Mouse (Mus musculus) splenic B cell, adult 2 months (primary cell): Measurements from ENCODE around the gene Ssr3.
"Not testable (repeated sequence)": the region's sequence is repeated elsewhere in the genome, so short reads cannot be mapped to it uniquely, and the experiment has no call there.

Experiments used
- DNase-seq: peaks from one replicate; pipeline ENCODE4 v3.0.0-alpha.2; 2011; ENCODE audit warnings: low read depth, low spot score
- H3K27me3 ChIP-seq: 2 replicates; pipeline ENCODE4 v1.6.1; 2012; ENCODE audit warnings: mild to moderate bottlenecking, low read length, moderate library complexity, mixed read lengths; ENCODE audit not compliant: control insufficient read depth, poor library complexity, insufficient read depth, severe bottlenecking
- H3K36me3 ChIP-seq: 2 replicates; pipeline ENCODE4 v1.6.1; 2012; ENCODE audit warnings: mild to moderate bottlenecking, low read length, moderate library complexity, mixed read lengths; ENCODE audit not compliant: control insufficient read depth, poor library complexity, insufficient read depth, severe bottlenecking

Gene Ssr3

DNA sequence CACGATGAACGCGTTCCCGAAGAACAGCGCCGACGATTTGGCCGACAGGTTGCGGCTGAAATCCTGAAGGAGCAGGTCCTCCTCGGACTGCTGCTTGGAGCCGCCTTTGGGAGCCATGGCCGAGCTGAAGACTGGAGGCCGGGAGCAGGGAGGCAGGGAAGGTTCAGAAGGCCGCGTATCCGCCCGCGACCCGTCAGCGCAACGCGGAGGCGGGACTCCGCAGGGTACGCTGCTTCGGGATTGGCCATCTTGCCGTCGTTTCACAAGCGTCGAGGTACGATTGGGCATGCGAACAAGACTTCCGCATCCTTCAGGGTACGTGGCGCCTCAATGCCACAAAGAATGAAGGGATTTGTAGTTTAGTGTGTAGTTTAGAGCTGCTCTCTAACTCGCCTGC is at the start of gene Ssr3:
Ssr3 (minus strand) TSS at position 203 of the 397 bp plus-strand sequence.
- H3K27me3 ChIP-seq: no peaks in the 10 kb centered on the region
- peaks cover 2% of the 10 kb centered on the region; the same call in 1 of the 2 replicates for H3K36me3 ChIP-seq

DNA sequence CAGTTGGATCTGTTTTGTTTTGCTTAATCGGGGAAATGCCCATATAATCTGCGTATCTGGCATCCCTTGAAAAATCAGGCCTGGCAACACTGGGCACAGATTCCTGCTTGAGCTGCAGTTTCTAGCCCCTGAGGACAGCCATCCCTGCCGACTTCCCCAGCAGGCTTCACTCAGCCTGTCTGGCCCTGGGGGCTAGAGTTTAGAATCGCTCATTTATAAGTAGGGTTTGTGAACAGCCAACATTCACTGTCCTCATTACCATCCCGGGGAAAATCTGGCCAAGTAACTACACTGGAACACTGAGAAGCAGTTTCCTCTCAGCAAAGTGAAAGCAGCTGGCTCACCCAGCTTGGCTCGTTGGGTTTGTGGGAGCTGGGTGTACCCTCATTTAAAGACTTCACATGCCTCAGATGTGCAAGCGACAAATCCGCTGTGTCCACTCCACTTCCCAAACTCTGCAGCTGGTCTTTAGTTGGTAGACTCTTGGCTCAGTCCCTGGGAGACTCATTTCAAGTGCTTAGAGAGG is 49.2 kb upstream of the Ssr3 start:
- no peak for DNase-seq
- Histone ChIP-seq H3K27me3 (no peaks in the 10 kb centered on the region), H3K36me3 (no peaks in the 10 kb centered on the region)

More for the DNA sequence above, at the start of gene Ssr3:
- DNase-seq: peak; percentile 96

DNA sequence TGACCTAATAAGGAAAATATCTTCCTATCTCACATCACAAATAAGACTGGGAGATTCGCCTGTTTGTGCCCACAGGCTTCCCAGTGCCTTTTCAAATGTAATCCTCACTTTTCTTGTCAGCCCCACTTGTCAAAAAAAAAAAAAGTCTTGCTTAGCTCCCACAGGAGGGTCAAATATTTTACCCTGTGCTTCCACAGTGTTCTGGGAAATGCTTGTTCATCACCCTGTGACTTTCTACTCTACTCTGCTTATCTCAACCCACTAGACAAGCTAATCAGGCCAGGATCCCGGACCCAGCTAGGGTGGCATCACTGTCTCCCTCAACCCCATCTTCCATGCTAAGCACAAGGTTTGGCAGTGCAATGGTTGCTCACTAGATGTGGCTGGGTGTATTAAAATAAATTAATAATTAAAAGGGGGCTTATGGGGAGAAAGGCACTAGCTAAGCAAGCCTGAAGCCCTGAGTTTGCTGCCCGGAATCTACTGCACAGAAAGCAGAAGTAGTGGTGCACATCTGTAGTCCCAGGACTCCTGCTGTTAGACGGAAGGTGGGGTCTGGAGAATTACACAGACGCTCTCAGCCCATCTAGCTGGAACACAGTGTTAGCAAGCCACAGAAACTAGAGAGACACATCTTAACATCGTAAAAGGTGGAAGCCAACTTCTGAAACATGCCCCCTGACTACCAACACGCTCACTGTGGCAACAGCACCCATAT is 46.2 kb upstream of the Ssr3 start:
- no peak for DNase-seq

DNA sequence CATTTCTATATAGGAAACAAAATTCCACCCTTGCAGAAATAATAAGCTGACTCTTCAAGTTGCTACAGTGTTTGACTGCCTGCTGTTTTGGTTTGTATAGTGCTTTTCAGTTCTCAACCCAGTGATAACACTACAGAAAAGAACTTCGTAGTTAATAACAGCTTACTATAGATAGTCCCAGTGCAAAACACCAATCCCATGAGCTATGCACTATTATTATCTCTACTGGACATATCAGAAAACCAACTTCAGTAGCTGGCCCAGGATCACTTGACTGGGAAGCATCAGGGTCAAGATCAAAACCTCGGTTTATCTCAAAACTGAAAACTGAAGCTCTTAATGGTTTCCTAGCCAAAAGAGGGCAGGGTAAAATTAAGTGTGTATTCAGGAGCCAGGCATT is 43.4 kb upstream of the Ssr3 start:
- no peaks in the 10 kb centered on the region for H3K27me3 ChIP-seq
- DNase-seq: no peak
- H3K36me3 ChIP-seq: no peaks in the 10 kb centered on the region

More for the DNA sequence above, 46.2 kb upstream of the Ssr3 start:
- Histone ChIP-seq H3K27me3 (no peaks in the 10 kb centered on the region), H3K36me3 (no peaks in the 10 kb centered on the region)

DNA sequence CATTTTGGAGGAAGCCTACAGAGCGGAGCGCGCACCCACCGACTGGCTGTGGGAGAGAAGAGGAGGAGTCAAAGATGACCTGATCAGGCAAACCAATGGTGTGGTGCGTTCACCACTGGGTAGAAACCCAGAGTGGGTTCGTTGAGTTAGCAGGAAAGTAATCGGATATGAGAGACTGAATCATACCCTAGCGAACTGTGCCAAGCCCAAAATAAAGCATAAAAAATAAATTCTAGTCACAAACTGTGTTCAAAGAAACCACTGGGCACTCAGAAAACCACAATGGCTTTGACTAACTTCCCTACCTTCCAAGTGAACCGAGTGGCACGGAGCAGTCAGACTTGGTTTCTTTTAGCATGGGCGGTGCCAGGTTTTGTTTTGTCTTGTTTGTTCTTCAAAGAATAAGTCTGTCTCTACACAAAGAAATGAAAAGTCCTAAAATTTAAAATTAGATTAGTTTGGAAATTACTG is 42.7 kb upstream of the Ssr3 start:
- H3K27me3 ChIP-seq: no peaks in the 10 kb centered on the region
- no peak for DNase-seq
- H3K36me3 ChIP-seq: no peaks in the 10 kb centered on the region

DNA sequence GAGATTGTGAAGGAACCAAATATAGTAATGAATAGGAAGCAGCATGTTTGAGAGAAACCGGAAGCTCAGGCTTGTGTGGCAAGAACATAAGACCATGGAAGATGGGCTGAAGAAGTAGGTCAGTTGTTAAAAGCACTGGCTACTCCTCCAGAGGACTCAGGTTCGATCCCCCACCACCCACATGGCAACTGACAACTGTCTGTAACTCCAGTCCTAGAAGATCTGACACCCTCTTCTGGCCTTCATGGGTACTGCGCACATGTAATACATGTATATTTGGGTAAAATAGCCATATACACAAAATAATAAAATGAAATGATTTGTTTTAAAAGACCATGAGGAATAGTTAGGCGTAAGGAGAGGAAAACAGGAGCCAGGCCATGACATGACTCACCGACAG is 39.8 kb upstream of the Ssr3 start:
- no peaks in the 10 kb centered on the region for H3K27me3 ChIP-seq
- DNase-seq: peak; percentile 13

DNA sequence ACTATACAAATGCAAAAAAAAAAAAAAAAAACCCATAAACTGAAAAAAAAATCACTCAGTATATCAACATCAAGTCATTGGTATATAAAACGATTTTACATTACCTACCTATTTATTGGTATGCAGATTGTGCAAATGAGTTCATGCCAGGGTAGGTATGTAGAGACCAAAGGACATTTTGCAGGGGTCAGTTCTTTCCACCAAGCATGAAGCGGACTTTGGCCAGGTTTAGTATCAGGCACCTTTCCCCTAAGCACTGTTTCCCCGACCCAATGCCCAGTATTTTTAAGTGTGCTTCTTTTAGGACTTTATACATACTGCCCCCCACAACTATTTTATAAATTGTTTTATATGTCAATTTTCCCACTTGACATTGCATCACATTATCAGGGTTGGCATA is 27.3 kb upstream of the Ssr3 start:
- H3K36me3 ChIP-seq: no peaks in the 10 kb centered on the region
- no peaks in the 10 kb centered on the region for H3K27me3 ChIP-seq
- no peak for DNase-seq

More for the DNA sequence above, 39.8 kb upstream of the Ssr3 start:
- no peaks in the 10 kb centered on the region for H3K36me3 ChIP-seq

DNA sequence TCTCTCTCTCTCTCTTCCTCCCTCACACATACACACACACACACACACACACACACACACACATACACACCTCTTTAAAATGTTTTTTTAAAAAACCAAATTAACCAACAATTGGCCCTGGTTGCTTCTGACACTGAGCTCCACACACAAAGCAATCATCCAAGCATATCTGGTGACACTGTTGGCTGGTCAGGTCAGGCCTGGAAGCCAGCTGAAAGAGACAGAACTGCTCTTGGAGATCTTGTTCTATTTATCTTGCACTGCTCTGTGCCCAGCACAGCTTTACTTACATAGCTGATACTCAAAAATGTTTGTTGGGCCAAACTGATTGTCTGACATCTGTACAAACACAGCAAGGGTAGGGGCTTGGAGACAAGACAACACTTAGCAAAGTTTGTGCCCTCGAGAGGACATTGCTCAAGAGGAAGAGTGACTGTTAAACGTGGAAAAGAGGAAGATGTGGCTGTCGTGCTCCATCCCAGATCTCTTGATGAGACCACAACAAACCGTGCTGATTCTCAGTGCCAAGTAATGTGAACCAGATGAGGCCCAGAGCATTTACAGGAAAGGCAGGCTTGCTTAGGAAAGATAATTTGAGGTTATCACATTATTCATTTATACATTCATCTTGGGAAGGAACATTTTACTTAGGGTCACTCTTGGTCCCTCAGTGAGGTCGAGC is 25.6 kb upstream of the Ssr3 start:
- DNase-seq: no peak

DNA sequence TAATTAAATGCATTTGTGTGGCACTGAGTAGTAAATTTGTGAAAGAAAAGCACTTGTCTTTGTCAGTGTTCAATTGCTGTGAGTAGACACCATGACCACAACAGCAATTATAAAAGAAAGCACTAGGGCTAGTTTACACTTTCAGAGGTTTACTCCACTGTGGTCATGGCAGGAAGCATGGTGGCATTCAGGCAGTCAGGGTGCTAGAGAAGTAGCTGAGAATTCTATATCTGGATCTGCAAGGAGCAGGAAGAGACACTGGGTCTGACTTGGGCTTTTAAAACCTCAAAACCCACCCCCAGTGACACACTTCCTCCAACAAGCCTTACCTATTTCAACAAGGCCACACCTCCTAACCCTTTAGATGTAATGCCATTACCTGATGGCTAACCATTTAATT is 24.1 kb upstream of the Ssr3 start:
- H3K27me3 ChIP-seq: no peaks in the 10 kb centered on the region
- DNase-seq: no peak
- H3K36me3 ChIP-seq: no peaks in the 10 kb centered on the region

More for the DNA sequence above, 25.6 kb upstream of the Ssr3 start:
- Histone ChIP-seq H3K27me3 (no peaks in the 10 kb centered on the region), H3K36me3 (no peaks in the 10 kb centered on the region)

DNA sequence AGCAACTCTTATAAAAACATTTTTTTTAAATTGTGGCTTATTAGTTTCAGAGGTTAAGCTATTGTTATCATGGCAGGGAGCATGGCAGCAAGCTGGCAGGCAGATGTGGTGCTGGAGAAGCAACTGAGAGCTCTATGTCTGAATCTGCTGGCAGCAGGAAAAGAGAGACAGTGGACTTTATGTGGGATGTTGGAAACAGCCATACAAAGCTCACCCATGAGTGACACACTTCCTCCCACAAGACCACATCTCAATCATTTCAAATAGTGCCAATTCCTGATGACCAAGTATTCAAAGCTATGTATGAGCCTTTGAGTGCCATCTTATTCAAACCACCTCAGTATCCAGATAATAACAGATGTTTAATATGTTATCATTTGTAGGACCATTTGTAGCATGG is 15.5 kb upstream of the Ssr3 start:
- DNase-seq: no peak
- Histone ChIP-seq H3K27me3 (no peaks in the 10 kb centered on the region), H3K36me3 (no peaks in the 10 kb centered on the region)

DNA sequence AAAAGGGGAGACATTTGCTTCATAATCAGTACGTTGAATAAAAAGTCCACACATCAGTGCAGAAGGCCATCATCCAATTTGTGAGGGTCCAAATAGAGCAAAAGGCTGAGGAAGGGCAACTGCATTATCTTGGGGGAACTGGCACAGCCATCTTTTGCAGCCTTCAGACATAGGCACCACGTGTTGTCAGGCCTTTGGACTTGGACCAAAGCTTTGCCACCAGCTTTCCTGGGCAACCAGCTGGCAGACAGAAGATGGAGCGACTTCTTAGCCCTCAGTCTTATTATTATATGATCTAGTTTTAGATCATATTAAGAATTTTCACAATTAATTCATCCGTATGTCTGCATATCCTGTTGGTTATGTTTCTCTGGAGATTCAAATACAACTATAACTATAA is 13.4 kb upstream of the Ssr3 start:
- Histone ChIP-seq H3K36me3 (no peaks in the 10 kb centered on the region), H3K27me3 (no peaks in the 10 kb centered on the region)
- no peak for DNase-seq

DNA sequence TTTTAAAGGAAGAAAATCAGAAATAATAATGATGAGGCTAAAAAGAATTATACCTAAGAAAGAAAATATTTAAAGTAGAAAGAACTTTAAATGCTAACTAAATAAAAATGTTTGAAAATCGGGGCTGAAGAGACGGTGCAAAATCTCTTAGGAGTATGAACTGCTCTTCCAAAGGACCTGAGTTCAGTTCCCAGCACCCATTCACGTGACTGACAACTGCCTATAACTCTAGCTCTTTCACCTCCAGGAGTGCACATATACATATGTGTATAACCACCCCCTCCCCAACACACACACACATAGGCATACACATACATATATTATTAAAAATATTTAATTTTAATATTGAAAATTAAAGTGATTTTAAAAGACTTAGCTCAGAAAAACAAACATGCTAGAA is 5.1 kb upstream of the Ssr3 start:
- no peak for DNase-seq
- H3K36me3 ChIP-seq: no peaks in the 10 kb centered on the region
- H3K27me3 ChIP-seq: no peaks in the 10 kb centered on the region

DNA sequence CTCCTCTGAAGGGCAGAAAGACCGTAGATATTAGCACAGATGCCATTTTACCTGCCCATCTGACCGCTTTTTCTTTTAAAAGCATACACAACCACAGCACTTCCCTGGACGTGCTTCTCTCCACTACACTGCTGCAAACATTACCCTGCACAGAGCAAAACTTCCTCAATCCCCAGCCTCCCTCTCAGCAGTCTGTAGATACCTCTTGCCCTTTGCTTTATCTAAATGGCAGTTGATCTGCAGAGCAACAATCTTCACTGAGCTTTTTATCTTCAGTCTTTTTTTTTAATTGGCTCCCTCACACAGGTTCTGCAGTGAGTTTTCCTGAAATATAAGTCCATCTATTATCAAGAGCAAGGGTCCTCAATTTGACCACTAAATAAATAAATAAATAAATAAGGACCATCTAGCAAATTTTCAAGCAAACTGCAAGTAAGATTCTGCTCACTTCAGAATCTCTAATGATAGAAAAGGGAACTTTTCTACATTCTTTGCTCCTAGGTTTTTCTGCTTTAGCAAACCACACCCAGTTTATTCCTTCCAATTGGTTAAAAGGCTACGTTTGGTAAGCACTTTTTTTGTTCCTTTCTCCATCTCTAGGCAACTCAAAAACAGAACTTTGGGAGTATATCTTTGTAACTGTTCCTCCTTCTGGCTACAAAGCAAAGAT is 4.5 kb upstream of the Ssr3 start:
- H3K36me3 ChIP-seq: no peaks in the 10 kb centered on the region

DNA sequence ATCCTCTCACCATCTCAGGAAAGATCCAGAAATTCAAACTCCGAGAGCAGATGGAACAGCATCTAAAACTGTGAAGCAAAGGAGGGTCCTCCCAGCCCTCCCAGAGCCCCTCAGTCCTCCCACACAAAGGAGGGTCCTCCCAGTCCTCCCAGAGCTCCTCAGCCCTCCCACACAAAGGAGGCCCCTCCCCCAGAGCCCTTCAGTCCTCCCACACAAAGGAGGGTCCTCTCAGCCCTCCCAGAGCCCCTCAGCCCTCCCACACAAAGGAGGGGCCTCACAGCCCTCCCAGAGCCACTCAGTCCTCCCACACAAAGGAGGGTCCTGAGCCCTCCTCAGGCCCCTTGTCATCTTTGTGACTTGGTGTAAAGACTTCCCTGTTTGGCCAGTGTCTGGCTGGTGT is 2.7 kb upstream of the Ssr3 start:
- H3K36me3 ChIP-seq, DNase-seq, H3K27me3 ChIP-seq: not testable (repeated sequence)

More for the DNA sequence above, 4.5 kb upstream of the Ssr3 start:
- H3K27me3 ChIP-seq: no peaks in the 10 kb centered on the region
- no peak for DNase-seq
